Mouse (Mus musculus) retina, postnatal 1 day (tissue): ENCODE measurements around the gene Gm49352.
"Not testable (repeated sequence)": the region's sequence is repeated elsewhere in the genome, so short reads cannot be mapped to it uniquely, and the experiment has no call there.

Experiments
- DNase-seq: peaks from one replicate; pipeline ENCODE4 v3.0.0-alpha.2; 2012

Gm49352 gene

DNA sequence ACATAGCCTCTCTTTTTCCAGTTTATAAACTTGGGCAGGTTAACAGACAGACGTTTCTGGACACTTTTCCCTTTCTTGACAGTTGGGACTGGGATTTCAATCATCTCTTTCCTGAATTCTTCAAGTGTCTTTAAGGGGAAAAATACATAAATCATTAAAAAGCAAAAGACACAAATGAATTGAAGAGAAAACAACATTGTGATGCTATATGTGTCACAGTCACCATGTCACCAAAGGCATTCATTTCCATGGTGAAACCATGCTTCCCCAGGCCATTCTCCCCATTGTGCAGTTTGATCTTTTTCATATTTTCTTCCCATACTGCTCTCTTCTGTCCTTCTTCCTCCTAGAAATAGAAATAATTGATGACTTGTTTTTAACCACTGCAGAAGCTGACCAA, at the start of gene Gm49352:
Gene Gm49352, minus strand, starts transcription at position 101 of the 400 bp plus-strand sequence.
- not testable (repeated sequence) for DNase-seq

DNA sequence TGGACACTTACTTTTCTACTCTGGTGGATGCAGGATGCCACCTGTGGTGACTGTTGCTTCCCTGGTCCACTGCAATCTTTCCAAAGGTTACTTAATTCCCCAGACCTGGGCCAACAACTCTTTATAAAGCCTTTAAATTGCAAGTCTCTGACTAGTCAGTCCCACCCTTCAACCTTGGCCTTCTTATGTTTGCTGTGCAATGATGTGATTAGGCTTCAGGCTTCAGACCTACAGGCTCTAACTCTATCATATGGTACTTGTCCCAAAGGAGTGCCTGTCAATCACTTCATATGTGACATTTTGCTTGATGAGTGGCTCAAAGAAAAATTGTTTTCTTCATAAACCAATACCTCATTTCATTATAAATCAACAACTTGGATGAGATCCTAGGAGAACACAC, 2.1 kb upstream of the Gm49352 start, which contains the start of gene Cts3:
Gene Cts3, minus strand, starts transcription at position 101 of the 400 bp plus-strand sequence.
- no peak for DNase-seq

DNA sequence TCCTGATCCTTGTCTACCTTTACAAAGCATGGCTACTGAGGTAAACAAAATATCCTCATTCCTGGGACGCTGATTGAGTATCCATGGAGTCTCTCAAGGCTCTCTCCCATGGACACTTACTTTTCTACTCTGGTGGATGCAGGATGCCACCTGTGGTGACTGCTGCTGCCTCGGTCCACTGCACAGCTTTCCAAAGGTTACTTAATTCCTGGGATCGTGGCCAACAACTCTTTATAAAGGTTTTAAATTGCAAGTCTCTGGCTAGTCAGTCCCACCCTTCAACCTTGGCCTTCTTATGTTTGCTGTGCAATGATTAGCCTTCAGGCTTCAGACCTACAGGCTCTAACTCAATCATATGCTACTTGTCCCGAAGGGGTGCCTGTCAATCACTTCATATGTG, 26.3 kb downstream of the Gm49352 start, which contains the start of gene Ctsm:
Gene Ctsm, minus strand, starts transcription at position 209 of the 400 bp plus-strand sequence.
- no peak for DNase-seq
